Mouse (Mus musculus): ENCODE measurements at regions not wholly inside any gene's neighbourhood (a gene's known extent, or its start where the extent isn't known, plus 50 kb on each side); places are given as distances from the start of the nearest gene placed in this dataset.

DNA sequence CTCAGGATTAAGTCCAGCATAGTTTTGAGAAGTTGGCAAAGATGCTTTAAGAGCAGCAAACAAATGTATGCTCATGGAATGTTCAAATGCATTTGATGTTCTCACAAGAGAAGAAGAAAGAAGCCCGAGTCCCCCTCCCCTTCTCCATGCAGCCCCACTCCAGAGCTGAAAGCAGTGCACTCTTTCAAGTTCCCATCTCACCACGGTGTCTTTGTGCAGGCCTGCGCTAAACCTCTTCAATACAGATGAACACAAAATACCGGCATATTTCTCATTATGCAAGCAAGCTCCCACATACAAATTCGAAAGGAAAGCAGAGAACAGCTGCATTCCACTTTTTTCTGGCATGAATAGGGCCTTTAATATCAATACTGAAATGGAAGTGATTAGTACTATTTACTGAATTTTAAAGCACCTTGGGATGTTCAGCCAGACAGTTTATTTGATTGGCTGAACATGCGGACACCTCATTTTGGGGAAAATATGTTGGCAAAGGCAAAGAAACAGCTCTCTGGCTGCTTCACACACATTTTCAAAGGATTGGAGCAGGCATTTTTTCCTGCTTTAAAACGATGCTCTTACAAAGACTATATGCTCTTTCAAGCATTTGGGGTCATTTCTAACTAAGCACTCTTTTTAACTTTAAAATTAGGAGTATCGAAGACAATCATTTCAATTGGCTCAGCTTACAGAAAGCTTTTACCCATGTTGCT, 595.8 kb downstream of the Car8 start:
- DNase-seq (ENCODE audit: low read depth): no peak

GRCm38 (mm10) chr4:7597671-7598390, 641.0 kb downstream of the Car8 start:
- DNase-seq (ENCODE audit: low read depth): no peak

- DNase-seq (ENCODE audit: low read depth): no peak
These were observed 642.7 kb downstream of the Car8 start for GRCm38 (mm10) chr4:7596116-7596515.

GRCm38 (mm10) chr4:7583851-7584250, 655.0 kb downstream of the Car8 start:
- no peak for DNase-seq (ENCODE audit: low read depth)

GRCm38 (mm10) chr4:7581931-7582330, 656.9 kb downstream of the Car8 start:
- no peak for DNase-seq (ENCODE audit: low read depth)

DNA sequence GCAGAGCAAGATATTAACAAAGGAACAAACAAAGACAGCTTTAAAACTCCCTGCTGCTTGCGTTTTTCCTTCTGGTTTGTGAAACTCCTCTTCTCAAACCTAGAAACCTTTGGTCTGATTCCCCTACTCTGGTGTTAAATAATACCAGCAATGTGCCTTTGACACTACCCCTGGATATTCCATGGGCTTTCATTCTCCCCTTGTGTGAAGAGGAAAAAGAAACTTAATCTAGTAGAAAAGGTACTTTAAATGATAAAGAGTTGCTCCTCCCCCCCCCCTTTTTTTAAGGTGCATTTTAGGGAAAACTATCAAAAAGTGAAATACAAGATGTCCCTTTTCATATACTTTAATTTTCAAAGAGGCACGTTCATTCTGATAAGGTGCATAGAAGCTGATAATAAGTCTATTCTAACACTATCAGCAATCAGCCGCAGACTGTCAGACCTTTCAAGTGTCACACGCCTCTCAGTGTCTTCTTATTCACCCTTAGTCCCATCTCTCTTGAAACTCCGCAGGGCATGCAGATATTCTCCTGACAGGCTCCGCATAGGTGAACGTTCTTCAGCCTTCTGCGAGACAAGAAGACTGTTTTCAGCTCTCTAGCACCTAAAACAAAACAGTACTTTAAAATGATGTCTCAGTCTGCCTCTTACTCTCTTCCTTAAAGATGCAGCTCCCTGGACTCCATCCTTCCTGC, 657.5 kb downstream of the Car8 start:
- DNase-seq (ENCODE audit: low read depth): no peak

DNA sequence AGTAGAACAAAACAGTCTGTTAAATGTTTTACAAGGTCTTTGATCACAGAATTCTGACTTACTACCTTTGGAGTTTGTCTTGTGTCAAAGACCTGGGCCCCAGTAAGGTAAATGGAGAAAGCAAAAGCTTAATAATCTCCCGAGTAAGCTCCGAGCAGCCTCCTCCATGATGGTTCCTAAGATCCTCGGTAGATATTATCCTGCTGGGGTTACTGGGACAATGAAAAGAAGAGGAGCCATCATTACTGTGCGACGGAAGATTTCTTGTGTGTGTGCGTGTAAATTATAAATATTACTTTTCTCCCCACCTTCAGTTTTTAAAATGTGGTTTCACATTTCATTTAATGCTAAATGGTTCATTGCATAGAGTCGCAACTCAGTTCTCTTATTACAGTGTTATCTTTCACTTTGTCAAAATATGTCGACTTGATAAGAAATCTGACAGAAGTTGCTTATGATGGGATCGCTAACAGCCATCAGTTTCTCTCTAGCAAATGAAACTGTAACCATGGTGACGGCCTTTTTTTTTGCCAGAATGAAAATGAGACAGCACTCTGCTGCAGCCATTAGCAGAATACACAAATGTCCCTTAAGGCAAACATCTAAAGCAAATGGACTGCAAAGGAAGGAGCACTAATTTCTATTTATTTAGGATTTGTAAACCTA, 658.2 kb downstream of the Car8 start:
- DNase-seq (ENCODE audit: low read depth): no peak

DNA sequence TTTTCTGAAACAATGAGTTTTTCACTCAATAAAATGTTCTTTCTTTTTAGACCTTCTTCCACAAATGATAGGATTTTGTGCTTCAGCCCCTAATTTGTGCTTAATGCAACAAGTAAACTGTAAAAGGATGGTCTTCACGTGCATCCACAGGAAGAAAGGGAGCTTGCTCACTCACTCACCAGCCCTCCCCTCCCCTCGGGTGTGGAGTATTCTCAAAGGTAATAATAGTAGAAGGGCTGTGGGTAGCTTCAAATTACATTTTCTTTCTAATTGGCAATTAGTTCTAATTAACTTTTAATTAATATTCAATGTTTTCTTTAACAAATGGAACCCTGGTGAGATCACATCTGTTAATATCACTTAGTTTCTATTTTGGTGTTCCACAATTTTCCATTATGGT, 664.8 kb downstream of the Car8 start:
- DNase-seq (ENCODE audit: low read depth): no peak

DNA sequence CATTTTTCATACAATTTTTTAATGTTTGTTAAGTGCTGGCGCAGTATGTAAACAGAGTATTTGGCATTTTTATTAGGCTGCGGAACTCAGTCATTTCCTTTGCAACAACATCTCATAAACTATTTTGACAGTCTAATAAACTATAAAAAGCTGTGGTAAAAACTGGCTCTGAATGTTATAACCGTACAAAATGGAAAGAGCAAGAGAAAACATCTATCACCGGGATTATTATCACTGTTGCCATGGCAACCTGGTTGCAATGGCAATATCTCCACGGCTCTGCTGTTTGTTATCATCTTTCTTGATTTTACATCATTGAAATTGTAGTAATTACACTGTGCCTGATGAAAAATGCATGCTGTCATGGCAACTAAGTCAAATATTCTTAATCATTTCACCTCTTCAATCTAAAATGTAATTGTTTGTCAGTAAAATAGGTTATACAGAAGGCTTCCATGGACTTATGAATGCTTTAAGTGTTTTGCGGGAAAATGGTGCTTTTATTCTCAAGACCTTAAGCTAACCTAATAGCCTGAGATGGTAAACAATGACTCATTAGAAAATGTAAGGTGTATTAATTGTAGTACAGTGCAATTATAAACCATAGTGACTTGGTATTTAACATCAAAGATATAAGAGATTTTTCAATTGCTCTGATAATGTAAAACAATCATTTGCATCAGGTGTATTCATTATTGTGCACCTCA, 671.0 kb downstream of the Car8 start:
- no peak for DNase-seq (ENCODE audit: low read depth)

GRCm38 (mm10) chr4:7559867-7560832, 678.7 kb downstream of the Car8 start:
- DNase-seq (ENCODE audit: low read depth): peak; percentile 2

- no peak for DNase-seq (ENCODE audit: low read depth)
These were observed 680.1 kb downstream of the Car8 start for GRCm38 (mm10) chr4:7558721-7559120.

- no peak for DNase-seq (ENCODE audit: low read depth)
These were observed 704.5 kb downstream of the Car8 start for GRCm38 (mm10) chr4:7534301-7534700.

DNA sequence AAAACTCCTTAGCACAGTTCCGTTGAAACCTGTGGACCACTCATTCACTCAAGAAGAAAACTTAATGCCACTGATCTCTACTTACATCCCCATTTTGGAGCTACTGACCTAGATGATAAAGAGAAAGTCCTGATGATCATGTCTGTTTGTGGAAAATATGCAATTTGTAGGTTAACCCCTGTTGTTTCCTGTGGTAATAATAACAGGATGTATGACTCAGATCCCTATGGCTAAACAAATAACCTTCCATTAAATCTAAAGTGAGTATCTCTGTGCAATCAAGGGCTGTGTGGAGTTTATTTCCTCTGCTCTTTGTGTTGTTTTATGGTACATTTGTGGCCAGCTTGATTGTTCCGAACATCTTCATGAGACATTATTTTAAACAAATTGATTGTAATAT, 711.1 kb downstream of the Car8 start:
- no peak for DNase-seq (ENCODE audit: low read depth)

- peak; percentile 5 for DNase-seq (ENCODE audit: low read depth)
These were observed 725.8 kb downstream of the Car8 start for GRCm38 (mm10) chr4:7513081-7513480.

- DNase-seq (ENCODE audit: low read depth): no peak
These were observed 753.3 kb downstream of the Car8 start for GRCm38 (mm10) chr4:7485552-7485951.

DNA sequence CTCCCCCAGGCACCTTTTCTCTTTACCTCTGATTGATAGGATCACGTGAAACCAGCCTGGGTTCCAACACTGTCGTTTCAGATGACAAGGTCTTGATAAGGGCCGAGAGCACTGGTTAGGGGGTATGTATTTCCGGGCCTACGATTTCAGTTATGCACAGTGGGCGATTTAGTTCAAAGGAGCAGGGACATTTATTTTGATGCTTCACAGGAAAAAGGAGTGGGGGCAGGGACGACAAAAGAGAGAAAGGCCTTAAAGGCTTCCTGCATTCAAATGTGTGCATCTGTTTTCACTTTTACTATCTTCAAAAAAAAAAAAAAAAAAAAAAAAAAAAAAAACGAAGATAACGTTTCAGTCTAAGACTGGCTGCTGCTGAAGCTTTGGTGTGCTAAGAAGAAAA, 783.7 kb downstream of the Car8 start:
- no peak for DNase-seq (ENCODE audit: low read depth)

GRCm38 (mm10) chr4:7452678-7453077, 786.2 kb downstream of the Car8 start:
- DNase-seq (ENCODE audit: low read depth): no peak

- no peak for DNase-seq (ENCODE audit: low read depth)
These were observed 787.9 kb downstream of the Car8 start for GRCm38 (mm10) chr4:7450991-7451390.

GRCm38 (mm10) chr4:7429308-7429707, 809.5 kb downstream of the Car8 start:
- DNase-seq (ENCODE audit: low read depth): no peak

GRCm38 (mm10) chr4:7424081-7424480, 814.8 kb downstream of the Car8 start:
- no peak for DNase-seq (ENCODE audit: low read depth)

GRCm38 (mm10) chr4:7423204-7423603, 815.6 kb downstream of the Car8 start:
- no peak for DNase-seq (ENCODE audit: low read depth)
